Mouse (Mus musculus): ENCODE results near the gene Tmem202. TPM values are rescaled to one million over a fixed set of nuclear protein-coding genes. Genes with fewer than 3 reads are reported as not detected.

Gene Tmem202
- 1 to 10 TPM; 3.9 to 5.3 TPM for total RNA-seq (2021)

DNA sequence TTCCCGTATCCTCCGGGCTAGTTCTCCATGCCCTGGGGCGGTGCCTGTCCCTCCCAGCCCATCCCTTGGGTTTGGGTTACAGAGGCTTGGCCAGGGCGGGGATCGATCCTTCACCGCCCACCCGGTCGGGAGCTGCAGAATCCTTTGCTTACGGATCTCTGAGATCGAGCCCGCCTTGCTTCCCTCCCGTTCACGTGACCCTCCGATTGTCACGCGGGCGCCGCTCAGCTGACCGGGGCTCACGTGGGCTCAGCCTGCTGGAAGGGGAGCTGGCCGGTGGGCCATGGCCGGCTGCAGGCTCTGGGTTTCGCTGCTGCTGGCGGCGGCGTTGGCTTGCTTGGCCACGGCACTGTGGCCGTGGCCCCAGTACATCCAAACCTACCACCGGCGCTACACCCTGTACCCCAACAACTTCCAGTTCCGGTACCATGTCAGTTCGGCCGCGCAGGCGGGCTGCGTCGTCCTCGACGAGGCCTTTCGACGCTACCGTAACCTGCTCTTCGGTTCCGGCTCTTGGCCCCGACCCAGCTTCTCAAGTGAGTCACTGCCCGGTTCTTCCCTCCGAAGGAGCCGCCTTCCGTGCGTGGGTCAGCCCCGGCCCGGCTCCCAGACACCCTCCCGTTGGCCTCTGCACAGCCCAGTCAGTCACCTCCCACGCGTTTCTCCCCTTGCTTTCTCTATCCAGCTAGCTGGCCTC, at the start of gene Tmem202, which contains the start of gene Hexa:
TSS of gene Tmem202 (minus strand) at position 407 of the 697 bp plus-strand sequence.
TSS of gene Hexa (plus strand) at position 100 of the 697 bp plus-strand sequence.
- peak; percentile 84 for DNase-seq (ENCODE audit: low spot score in 2 of 2)
- intact Hi-C loops (cut with DNase I) = loop anchor here (2.0 kb wide), 1 partner anchor 53 kb away; the partner anchor contains the start of gene Arih1

GRCm38 (mm10) chr9:59588710-59589671, 49.3 kb upstream of the Tmem202 start:
- peak; percentile 74 for DNase-seq (ENCODE audit: low spot score in 2 of 2)
- intact Hi-C loops (cut with DNase I) = loop anchor here (2.0 kb wide), 1 partner anchor 28 kb away; the partner anchor contains the start of gene Parp6

DNA sequence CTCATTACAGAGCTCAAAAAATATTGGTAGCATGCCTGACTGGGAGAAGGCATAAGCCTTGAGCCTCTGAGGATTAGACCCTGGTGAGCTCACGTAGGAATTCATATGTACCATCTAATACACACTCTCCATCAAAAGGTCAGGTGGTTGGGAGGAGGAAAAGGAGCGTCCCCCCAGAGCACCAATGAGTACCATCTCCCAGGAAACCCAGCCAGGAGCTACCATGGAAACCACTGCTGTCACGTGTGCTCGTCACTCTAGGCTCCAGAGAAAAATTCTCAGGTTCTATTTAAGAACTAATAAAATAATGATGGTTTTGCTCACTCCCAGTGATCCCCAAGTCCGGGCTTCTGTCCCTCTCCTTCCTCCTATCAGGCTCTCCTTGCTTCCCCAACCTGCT, 48.6 kb upstream of the Tmem202 start:
- peak in 1 of 2 experiments; percentile 19 for DNase-seq (ENCODE audit: low spot score in 2 of 2)
- intact Hi-C loops (cut with DNase I) = loop anchor here (2.0 kb wide), 1 partner anchor 29 kb away; the partner anchor contains the start of gene Parp6

DNA sequence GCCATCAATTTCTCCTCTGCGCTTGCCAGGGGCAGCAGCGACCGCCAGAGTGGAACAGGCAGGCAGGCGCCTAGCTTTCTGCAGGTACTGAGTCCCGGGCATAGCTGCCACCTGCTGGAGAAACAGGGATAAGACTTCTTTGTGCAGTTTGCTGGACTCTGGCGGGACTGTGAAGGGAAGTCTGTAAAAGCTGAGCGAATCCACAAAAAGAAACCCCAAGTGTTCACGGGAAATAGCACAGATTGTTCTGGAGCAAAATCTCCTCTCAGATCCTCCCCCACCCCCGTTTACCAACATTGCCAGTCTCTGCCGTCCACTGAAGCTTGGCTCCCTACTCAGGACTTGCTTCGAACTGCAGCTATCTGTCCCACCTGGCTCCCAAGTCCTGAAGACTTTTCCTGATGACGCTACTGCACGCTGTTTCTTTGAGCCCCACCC, 45.2 kb upstream of the Tmem202 start:
- DNase-seq (ENCODE audit: low spot score in 2 of 2) = peak; percentile 73 to 80
- intact Hi-C loops (cut with DNase I) = loop anchor here (2.0 kb wide), 1 partner anchor 18 kb away; no protein-coding TSS in a partner anchor

DNA sequence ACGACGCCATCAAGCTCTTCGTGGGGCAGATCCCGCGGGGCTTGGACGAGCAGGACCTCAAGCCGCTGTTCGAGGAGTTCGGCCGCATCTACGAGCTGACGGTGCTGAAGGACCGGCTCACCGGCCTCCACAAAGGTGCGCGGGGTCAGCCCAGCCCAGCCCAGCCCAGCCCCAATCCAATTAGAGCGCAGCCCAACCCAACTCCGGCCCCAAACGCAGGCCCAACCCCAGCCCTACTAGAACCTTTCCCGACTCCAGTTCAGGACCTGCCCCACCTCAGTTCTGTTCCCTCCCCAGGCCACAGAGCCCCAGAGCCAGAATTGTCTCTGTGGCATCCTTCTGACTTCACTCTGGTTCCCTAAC, 38.8 kb upstream of the Tmem202 start:
- no peak for DNase-seq (ENCODE audit: low spot score in 2 of 2)
- intact Hi-C loops (cut with DNase I) = no loop called here

DNA sequence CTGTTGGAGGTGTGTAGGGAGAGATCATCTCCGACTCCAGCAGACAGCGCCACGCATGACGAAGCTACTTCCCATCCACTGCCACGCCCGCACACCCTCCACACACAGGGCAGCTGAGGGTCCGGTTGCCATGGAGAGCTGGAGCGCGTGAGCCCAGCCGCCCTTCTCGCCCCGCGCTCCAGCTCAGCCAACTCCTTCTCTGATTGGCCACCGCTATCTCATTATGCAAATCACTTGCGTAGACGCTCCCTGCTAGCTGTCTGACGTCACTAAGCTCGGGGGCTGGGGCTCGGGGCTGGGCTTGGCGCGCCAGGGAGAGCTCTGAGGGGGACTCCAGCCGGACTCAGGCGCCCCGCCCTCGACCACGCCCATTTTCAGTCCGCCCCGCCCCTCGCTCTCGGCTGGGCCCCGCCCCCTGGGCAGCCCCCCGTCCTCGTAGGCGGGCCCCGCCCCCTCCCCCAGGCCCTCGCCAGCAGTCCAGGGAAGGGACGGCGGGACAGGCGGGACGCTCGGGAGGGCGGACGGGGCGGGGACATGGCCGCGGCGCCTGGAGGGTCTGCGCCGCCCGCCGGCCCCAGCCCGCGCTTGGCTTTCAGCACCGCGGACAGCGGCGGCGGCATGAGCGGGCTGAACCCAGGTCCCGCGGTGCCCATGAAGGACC, 38.3 kb upstream of the Tmem202 start, which contains the start of gene Celf6:
TSS of gene Celf6 (plus strand) at position 74 of the 661 bp plus-strand sequence.
- intact Hi-C loops (cut with DNase I) = no loop called here
- DNase-seq (ENCODE audit: low spot score in 2 of 2) = peak; percentile 90 to 94

DNA sequence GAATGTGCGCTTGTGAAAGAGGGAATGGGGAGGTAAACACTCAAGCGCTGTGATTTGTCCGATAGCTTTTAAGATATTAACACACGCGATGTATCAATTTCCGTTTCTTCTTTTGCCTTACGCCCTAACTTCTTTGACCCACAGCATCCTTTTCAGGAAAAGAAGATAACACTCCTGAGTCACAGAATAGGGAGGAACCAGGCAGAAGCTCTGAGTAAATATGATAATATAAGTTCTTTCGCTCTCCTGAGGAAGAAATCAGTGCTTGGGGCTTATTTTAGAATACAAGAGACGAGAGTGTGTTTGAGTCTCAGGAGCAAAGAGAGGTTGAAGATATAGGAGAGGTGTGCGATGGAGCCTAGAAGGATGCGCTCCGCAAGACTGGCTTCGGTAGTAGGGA, 37.8 kb upstream of the Tmem202 start:
- intact Hi-C loops (cut with DNase I) = no loop called here
- DNase-seq (ENCODE audit: low spot score in 2 of 2) = no peak

DNA sequence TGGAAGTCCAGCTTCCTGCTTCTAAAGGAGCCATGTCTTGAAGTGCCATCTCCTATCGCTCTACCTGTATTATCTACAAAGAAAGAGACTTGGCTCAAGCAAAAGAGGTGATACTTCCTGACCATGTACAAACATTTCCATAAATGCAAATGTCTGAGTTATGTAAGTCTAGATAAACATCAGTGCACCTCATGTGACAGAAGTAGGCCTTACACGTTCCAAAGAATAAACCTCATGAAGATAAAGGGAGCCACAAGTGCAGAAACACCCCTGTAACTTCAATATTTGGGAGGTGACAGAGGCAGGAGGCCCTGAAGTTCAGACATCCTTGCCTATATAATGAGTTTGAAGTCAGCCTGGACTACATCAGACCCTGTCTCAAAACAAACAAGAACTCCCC, 32.2 kb upstream of the Tmem202 start:
- intact Hi-C loops (cut with DNase I) = no loop called here
- no peak for DNase-seq (ENCODE audit: low spot score in 2 of 2)

DNA sequence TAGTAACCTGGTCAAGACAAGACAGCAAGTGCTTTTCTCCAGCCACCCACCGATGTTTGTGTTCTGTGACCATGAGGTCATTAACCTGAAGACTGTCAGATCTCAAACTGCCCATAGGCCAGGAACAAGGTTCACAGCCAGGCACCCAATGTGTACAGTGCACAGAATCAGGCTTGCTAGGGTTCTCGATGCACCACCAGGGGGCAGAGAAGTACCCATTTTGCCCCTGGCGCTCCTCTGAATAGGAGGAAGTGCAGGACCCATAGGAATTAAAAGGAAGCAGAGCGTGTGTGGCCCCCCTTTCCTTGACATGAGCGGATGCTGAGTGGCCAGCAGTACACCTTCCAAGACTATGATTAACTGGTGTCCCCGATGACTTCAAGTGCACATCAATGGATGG, 27.5 kb upstream of the Tmem202 start:
- intact Hi-C loops (cut with DNase I) = loop anchor here (2.0 to 10.0 kb wide), 2 partner anchors 18 to 232 kb away; no protein-coding TSS in a partner anchor
- DNase-seq (ENCODE audit: low spot score in 2 of 2) = peak; percentile 45 to 46

- peak; percentile 64 to 66 for DNase-seq (ENCODE audit: low spot score in 2 of 2)
- intact Hi-C loops (cut with DNase I) = loop anchor here (10.0 kb wide), 1 partner anchor 231 kb away; no protein-coding TSS in a partner anchor
Observed at GRCm38 (mm10) chr9:59565600-59565999, 26.0 kb upstream of the Tmem202 start.

GRCm38 (mm10) chr9:59553719-59554118, 14.1 kb upstream of the Tmem202 start:
- intact Hi-C loops (cut with DNase I) = no loop called here
- no peak for DNase-seq (ENCODE audit: low spot score in 2 of 2)

DNA sequence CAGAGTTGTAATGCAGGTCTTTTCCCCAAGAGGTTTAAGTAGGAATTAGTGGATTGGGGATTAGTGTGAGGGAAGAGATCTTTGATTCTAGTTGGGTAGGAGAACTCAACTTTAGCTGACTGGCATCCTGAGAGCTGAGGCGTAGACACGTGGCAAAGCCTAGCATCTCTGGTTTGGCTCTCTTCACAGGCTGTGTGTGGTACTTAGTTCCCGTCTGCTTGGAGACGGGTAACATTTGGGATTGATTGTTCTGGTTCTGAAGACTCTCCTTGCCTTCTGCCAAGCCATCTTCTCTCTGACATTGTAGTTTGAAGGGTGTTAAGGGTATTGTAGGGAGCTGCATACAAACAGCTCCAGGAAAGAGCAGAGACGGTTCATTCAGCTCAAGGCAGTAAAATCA, 13.0 kb upstream of the Tmem202 start:
- intact Hi-C loops (cut with DNase I) = no loop called here

GRCm38 (mm10) chr9:59551620-59552031, 12.0 kb upstream of the Tmem202 start:
- intact Hi-C loops (cut with DNase I) = no loop called here
- DNase-seq (ENCODE audit: low spot score in 2 of 2) = peak; percentile 52 to 73

More for the DNA sequence above, 13.0 kb upstream of the Tmem202 start:
- no peak for DNase-seq (ENCODE audit: low spot score in 2 of 2)

GRCm38 (mm10) chr9:59551017-59551416, 11.4 kb upstream of the Tmem202 start:
- intact Hi-C loops (cut with DNase I) = no loop called here
- no peak for DNase-seq (ENCODE audit: low spot score in 2 of 2)

DNA sequence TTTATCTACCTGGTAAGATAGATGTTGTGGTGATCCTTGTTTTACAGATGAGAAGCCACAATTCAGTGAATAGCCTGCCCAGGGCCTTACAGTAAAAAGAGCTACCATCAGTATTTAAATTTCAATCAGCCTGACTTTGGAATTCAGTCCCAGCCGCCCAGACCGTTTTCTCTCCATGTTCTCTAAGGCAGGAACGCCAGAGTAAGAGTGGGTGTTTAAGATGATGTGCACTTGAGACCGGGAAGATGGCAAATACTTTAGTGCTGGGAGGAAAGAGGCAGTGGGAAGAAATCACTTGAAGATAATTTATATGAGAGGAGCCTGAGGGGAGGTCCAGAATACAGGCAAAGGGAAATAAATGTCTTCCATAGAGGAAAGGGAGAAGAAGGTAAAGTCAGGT, 10.4 kb upstream of the Tmem202 start:
- intact Hi-C loops (cut with DNase I) = no loop called here
- DNase-seq (ENCODE audit: low spot score in 2 of 2) = peak; percentile 15 to 18

- intact Hi-C loops (cut with DNase I) = no loop called here
Observed at GRCm38 (mm10) chr9:59548961-59549487, 9.4 kb upstream of the Tmem202 start.

DNA sequence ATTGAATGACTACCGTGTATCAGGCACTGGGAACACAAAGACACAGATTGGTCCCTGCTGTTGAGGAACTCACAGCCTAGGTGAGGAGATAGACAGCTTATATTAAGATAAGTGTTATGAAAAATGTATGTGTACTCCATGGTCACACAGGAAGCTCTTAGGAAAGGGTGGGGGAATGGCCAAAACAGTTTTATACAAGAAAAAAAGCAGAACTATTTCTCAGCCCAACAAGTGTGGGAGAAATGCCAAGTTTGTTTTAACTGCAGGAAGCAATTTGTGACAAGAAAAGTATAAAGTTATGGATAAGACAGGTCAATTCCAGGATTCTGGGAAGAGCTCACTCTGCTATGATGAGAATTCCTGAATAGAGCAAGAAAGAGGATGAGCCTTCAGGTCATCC, 8.2 kb upstream of the Tmem202 start:
- DNase-seq (ENCODE audit: low spot score in 2 of 2) = no peak
- intact Hi-C loops (cut with DNase I) = no loop called here

More at GRCm38 (mm10) chr9:59548961-59549487, 9.4 kb upstream of the Tmem202 start:
- no peak for DNase-seq (ENCODE audit: low spot score in 2 of 2)

DNA sequence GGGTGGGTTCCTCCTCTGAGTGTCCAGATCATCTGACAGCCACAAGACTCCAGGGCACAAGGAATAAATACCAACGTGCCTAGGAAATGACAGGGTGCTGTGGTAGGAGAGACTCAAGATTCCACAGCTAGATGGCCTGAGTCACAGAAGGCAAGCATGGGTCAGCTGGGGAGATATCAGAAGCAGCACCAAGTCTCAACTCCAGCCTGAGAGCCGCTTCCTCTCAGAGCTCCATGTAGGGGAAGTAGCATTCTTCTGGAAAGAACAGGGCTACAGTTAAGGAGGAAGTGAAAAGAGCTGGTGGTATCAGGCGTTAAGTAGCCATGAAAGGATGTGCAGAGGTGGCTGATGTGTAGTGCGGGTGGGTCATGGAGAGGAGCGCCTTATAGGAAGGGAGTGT, 5.1 kb upstream of the Tmem202 start:
- intact Hi-C loops (cut with DNase I) = no loop called here
- no peak for DNase-seq (ENCODE audit: low spot score in 2 of 2)

GRCm38 (mm10) chr9:59542766-59543324, 3.2 kb upstream of the Tmem202 start:
- DNase-seq (ENCODE audit: low spot score in 2 of 2) = no peak
- intact Hi-C loops (cut with DNase I) = no loop called here

Data from left cerebral cortex, postnatal 36 days (tissue).